Mouse (Mus musculus) gastrocnemius, postnatal 10 days (tissue): ENCODE measurements around the gene Smpdl3b. TPM values are rescaled to one million over a fixed set of nuclear protein-coding genes. Genes with fewer than 3 reads are reported as not detected.

ENCODE experiments used
- DNase-seq: peaks from one replicate; pipeline ENCODE4 v3.0.0; 2021; ENCODE audit warnings: mixed read lengths
- total RNA-seq, 2 experiments: library from RNA; stranded (reverse); gene quantifications; 2 replicates each; pipeline ENCODE4 v1.2.3; 2021

The Smpdl3b gene
- total RNA-seq, 2 experiments from 2014 or later = 2.8 to 3.6 TPM

GRCm38 (mm10) chr4:132733071-132733770 lies 23.8 kb downstream of the Smpdl3b start:
- no peak for DNase-seq

DNA sequence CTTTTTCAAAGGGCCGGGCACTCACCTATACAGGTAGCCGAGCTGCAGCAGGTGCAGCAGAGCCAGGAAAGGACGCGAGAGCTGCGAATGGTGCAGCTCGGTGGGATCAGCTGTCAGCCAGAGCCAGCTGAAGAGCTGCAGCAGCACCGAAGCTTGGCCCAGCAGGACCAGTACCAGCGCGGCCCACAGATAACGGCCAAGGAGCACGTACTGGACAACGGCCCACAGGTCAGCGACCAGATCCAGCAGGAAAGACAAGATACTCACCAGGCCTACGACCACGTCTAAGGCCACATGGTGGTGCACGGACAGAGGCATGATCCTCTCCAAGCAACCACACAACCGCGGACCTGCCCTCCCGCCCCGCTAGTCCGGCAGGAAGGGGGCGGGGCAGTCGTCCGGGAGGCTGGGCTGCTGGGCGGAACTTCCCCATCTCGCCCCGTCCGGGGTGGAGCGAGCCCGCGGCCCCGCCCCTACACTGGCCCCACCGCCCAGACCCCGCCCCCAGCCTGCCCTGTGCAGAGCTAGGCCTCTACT lies 24.8 kb downstream of the Smpdl3b start, which contains the start of gene Xkr8:
TSS of gene Xkr8 (minus strand) at position 399 of the 537 bp plus-strand sequence.
- DNase-seq = peak; percentile 95

DNA sequence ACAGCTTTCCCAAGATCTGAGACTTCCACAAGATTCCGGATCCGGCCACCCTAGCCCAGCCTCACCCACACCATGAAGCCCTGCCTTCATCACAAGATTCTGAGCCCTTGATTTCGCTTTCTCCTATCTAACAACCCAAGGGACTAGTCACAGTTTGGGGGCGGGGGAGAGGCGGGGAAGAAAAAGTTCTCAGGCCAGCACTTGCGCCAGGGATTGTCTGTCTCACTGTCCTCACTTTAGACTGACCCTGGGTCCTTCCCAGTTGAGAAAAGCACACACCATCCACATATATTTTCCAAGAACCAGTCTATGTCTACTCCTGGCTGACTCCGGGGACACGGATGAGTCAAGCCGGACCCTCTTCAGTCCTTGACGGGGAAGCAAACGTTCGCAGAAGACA lies 25.4 kb downstream of the Smpdl3b start:
- no peak for DNase-seq

- no peak for DNase-seq
Observed at GRCm38 (mm10) chr4:132728233-132728632, 28.8 kb downstream of the Smpdl3b start.

DNA sequence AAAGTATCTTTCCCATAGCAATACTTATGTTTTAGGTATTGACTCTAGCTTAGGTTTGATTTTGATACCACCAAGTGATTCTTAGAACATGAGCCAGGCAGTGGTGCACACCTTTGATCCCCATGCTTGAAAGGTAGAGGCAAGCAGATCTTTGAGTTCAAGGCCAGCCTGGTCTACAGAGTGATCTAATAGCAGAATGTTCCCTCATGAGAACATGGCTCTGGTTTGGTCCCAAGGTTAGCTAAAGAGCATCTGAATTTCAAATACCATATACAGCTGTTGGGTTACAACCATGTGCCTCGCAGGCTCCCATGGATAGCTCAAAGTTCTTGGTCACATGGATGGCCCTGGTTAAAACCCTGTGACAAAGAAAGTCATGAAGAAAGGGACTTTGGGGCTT lies 38.8 kb downstream of the Smpdl3b start:
- no peak for DNase-seq

- DNase-seq = no peak
Observed at GRCm38 (mm10) chr4:132713181-132713580, 43.9 kb downstream of the Smpdl3b start.

- no peak for DNase-seq
Observed at GRCm38 (mm10) chr4:132706885-132707284, 50.2 kb downstream of the Smpdl3b start.

DNA sequence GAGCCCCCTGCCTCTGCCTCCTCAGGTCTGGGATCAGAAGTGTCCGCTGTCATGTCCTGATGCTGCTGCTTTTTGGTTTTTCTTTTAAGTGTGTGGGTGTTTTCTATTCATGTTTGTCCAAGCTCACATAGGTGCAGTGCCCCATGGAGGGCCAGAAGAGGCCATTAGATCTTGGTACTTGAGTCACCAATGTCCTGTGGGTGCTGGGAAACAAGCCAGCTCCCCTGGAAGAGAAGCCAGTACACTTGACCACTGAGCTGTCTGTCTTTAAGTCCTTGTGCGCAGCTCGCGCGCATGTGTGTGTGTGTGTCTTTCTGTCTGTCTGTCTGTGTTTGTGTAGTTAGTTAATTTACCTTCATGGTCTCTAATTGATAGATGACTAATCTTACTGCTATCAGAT lies 55.0 kb downstream of the Smpdl3b start:
- DNase-seq = no peak

GRCm38 (mm10) chr4:132693366-132693765 lies 63.7 kb downstream of the Smpdl3b start:
- DNase-seq = no peak

GRCm38 (mm10) chr4:132689634-132690033 lies 67.4 kb downstream of the Smpdl3b start:
- DNase-seq = no peak

Other genes starting within 250 kb of the Smpdl3b start
- 1 to 10 TPM; 2.2 to 2.6 TPM for gene Sesn2, start 246.8 kb downstream of the Smpdl3b start, total RNA-seq
- gene Atpif1, start 223.6 kb downstream of the Smpdl3b start, total RNA-seq = 100 to 1,000 TPM; 115 to 139 TPM
- 10 to 100 TPM; 70.0 to 74.9 TPM for gene Dnajc8, start 221.7 kb downstream of the Smpdl3b start, total RNA-seq
- 1 to 10 TPM; 2.0 to 2.8 TPM for gene Ptafr, start 193.2 kb downstream of the Smpdl3b start, total RNA-seq
- gene Eya3, start 118.3 kb downstream of the Smpdl3b start, total RNA-seq = 10 to 100 TPM; 13.5 to 16.8 TPM
- gene Xkr8, start 24.7 kb downstream of the Smpdl3b start, total RNA-seq = 1 to 10 TPM; 2.3 to 2.6 TPM
- 10 to 100 TPM; 16.2 to 16.8 TPM for gene Rpa2, start 11.1 kb upstream of the Smpdl3b start, total RNA-seq
- gene Themis2, start 39.1 kb upstream of the Smpdl3b start, total RNA-seq = 1 to 10 TPM; 1.6 to 2.8 TPM
- gene Ppp1r8, start 85.9 kb upstream of the Smpdl3b start, total RNA-seq = 10 to 100 TPM; 20.7 to 22.7 TPM
- 10 to 100 TPM; 28.5 to 32.9 TPM for gene Stx12, start 127.3 kb upstream of the Smpdl3b start, total RNA-seq
- 10 to 100 TPM; 24.6 to 27.4 TPM for gene Fam76a, start 165.3 kb upstream of the Smpdl3b start, total RNA-seq
- under 1 TPM; 0.09 to 0.54 TPM for gene Fgr, start 216.8 kb upstream of the Smpdl3b start, total RNA-seq